Mouse (Mus musculus): Measurements from ENCODE around the gene Zscan29. TPM values are rescaled to one million over a fixed set of nuclear protein-coding genes. Genes with fewer than 3 reads are reported as not detected.

The Zscan29 gene
- total RNA-seq (2014; rRNA removed) (6.5 and 7.2 TPM in 2 replicates), polyA plus RNA-seq (2015; fragmentation: Nextera tagmentation; extraction: Ambion mirVana) (4.5 and 4.8 TPM in 2 replicates)

- H3K4me1 ChIP-seq (ENCODE audit: insufficient read depth, low read length) = peaks cover 13% of the 10 kb centered on the region
- peak within 1 kb of the TSS; percentile 87 for H3K4me2 ChIP-seq (ENCODE audit: low read depth, low read length, poor library complexity, severe bottlenecking)
- peak within 1 kb of the TSS; percentile 75 for H3K9ac ChIP-seq (replicated peaks; ENCODE audit: low read length, poor library complexity, severe bottlenecking)
- peak; percentile 32 for TF ChIP-seq CTCF (IDR thresholded peaks at IDR 0.05)
- H3K27ac ChIP-seq (ENCODE audit: low read depth, low read length) = peak within 1 kb of the TSS; percentile 71
- ATAC-seq (ENCODE audit: low FRiP score) (peak; percentile 94), DNase-seq (ENCODE audit: low spot score) (peak; percentile 93)
- no peaks in the 10 kb centered on the region for H3K27me3 ChIP-seq (ENCODE audit: insufficient read depth, low read length)
- WGBS = under 1% methylated on average over 62 of the region's 66 CpGs
- peaks cover 13% of the 10 kb centered on the region; the same call in 1 of the 2 replicates for H3K36me3 ChIP-seq (ENCODE audit: insufficient read depth, low read length)
- H3K4me3 ChIP-seq (ENCODE audit: low read depth, low read length) = peak within 1 kb of the TSS; percentile 79
- H3K9me3 ChIP-seq (ENCODE audit: low read length) = no peaks in the 10 kb centered on the region
Observed at GRCm38 (mm10) chr2:121170980-121171742, at the start of gene Zscan29. Gene Zscan29, minus strand, starts transcription at chr2:121171125.

GRCm38 (mm10) chr2:121219994-121220393 lies 49.1 kb upstream of the Zscan29 start:
- DNase-seq (ENCODE audit: low spot score) (no peak), ATAC-seq (ENCODE audit: low FRiP score) (no peak)
- Histone ChIP-seq H3K36me3 (ENCODE audit: insufficient read depth, low read length) (peaks cover 37% of the 10 kb centered on the region), H3K4me1 (ENCODE audit: insufficient read depth, low read length) (no peaks in the 10 kb centered on the region), H3K4me3 (ENCODE audit: low read depth, low read length) (no peak overlapping the region), H3K9ac (replicated peaks; ENCODE audit: low read length, poor library complexity, severe bottlenecking) (no peak overlapping the region), H3K27me3 (ENCODE audit: insufficient read depth, low read length) (no peaks in the 10 kb centered on the region), H3K27ac (ENCODE audit: low read depth, low read length) (no peak overlapping the region), H3K4me2 (ENCODE audit: low read depth, low read length, poor library complexity, severe bottlenecking) (no peak overlapping the region), H3K9me3 (ENCODE audit: low read length) (no peaks in the 10 kb centered on the region)
- TF ChIP-seq CTCF (IDR thresholded peaks at IDR 0.05) = no peak

- peaks cover 44% of the 10 kb centered on the region for H3K36me3 ChIP-seq (ENCODE audit: insufficient read depth, low read length)
- no peak for ATAC-seq (ENCODE audit: low FRiP score)
Observed at GRCm38 (mm10) chr2:121219177-121219576, 48.3 kb upstream of the Zscan29 start.

GRCm38 (mm10) chr2:121214491-121214890 lies 43.6 kb upstream of the Zscan29 start:
- ATAC-seq (ENCODE audit: low FRiP score) (no peak), DNase-seq (ENCODE audit: low spot score) (no peak)
- Histone ChIP-seq H3K27me3 (ENCODE audit: insufficient read depth, low read length) (no peaks in the 10 kb centered on the region), H3K4me1 (ENCODE audit: insufficient read depth, low read length) (no peaks in the 10 kb centered on the region), H3K36me3 (ENCODE audit: insufficient read depth, low read length) (peaks cover 57% of the 10 kb centered on the region), H3K27ac (ENCODE audit: low read depth, low read length) (no peak overlapping the region), H3K9ac (replicated peaks; ENCODE audit: low read length, poor library complexity, severe bottlenecking) (no peak overlapping the region), H3K9me3 (ENCODE audit: low read length) (no peaks in the 10 kb centered on the region), H3K4me3 (ENCODE audit: low read depth, low read length) (no peak overlapping the region), H3K4me2 (ENCODE audit: low read depth, low read length, poor library complexity, severe bottlenecking) (no peak overlapping the region)
- no peak for TF ChIP-seq CTCF (IDR thresholded peaks at IDR 0.05)
- WGBS = 78% methylated on average over 3 of the region's 3 CpGs

More at GRCm38 (mm10) chr2:121219177-121219576, 48.3 kb upstream of the Zscan29 start:
- H3K4me1 ChIP-seq (ENCODE audit: insufficient read depth, low read length) = no peaks in the 10 kb centered on the region
- no peaks in the 10 kb centered on the region for H3K9me3 ChIP-seq (ENCODE audit: low read length)
- TF ChIP-seq CTCF (IDR thresholded peaks at IDR 0.05) = no peak
- H3K4me3 ChIP-seq (ENCODE audit: low read depth, low read length) = no peak overlapping the region
- no peaks in the 10 kb centered on the region for H3K27me3 ChIP-seq (ENCODE audit: insufficient read depth, low read length)
- DNase-seq (ENCODE audit: low spot score) = no peak
- H3K9ac ChIP-seq (replicated peaks; ENCODE audit: low read length, poor library complexity, severe bottlenecking) = no peak overlapping the region
- no peak overlapping the region for H3K4me2 ChIP-seq (ENCODE audit: low read depth, low read length, poor library complexity, severe bottlenecking)
- no peak overlapping the region for H3K27ac ChIP-seq (ENCODE audit: low read depth, low read length)

- Histone ChIP-seq H3K4me3 (ENCODE audit: low read depth, low read length) (no peak overlapping the region), H3K27me3 (ENCODE audit: insufficient read depth, low read length) (no peaks in the 10 kb centered on the region), H3K9ac (replicated peaks; ENCODE audit: low read length, poor library complexity, severe bottlenecking) (no peak overlapping the region), H3K9me3 (ENCODE audit: low read length) (no peaks in the 10 kb centered on the region), H3K4me2 (ENCODE audit: low read depth, low read length, poor library complexity, severe bottlenecking) (no peak overlapping the region), H3K27ac (ENCODE audit: low read depth, low read length) (no peak overlapping the region), H3K4me1 (ENCODE audit: insufficient read depth, low read length) (no peaks in the 10 kb centered on the region), H3K36me3 (ENCODE audit: insufficient read depth, low read length) (peaks cover 87% of the 10 kb centered on the region)
- WGBS = 89% methylated on average over 3 of the region's 3 CpGs
- ATAC-seq (ENCODE audit: low FRiP score) (no peak), DNase-seq (ENCODE audit: low spot score) (no peak)
- no peak for TF ChIP-seq CTCF (IDR thresholded peaks at IDR 0.05)
Observed at GRCm38 (mm10) chr2:121206541-121206940, 35.6 kb upstream of the Zscan29 start.

GRCm38 (mm10) chr2:121204276-121204675 lies 33.4 kb upstream of the Zscan29 start:
- no peak overlapping the region for H3K4me3 ChIP-seq (ENCODE audit: low read depth, low read length)
- 94% methylated on average over 17 of the region's 17 CpGs for WGBS
- no peak for ATAC-seq (ENCODE audit: low FRiP score)
- no peak overlapping the region for H3K4me2 ChIP-seq (ENCODE audit: low read depth, low read length, poor library complexity, severe bottlenecking)
- no peak for TF ChIP-seq CTCF (IDR thresholded peaks at IDR 0.05)
- H3K27ac ChIP-seq (ENCODE audit: low read depth, low read length) = no peak overlapping the region
- no peaks in the 10 kb centered on the region for H3K27me3 ChIP-seq (ENCODE audit: insufficient read depth, low read length)
- H3K36me3 ChIP-seq (ENCODE audit: insufficient read depth, low read length) = peaks cover 80% of the 10 kb centered on the region
- DNase-seq (ENCODE audit: low spot score) = no peak
- H3K4me1 ChIP-seq (ENCODE audit: insufficient read depth, low read length) = no peaks in the 10 kb centered on the region
- H3K9me3 ChIP-seq (ENCODE audit: low read length) = no peaks in the 10 kb centered on the region
- H3K9ac ChIP-seq (replicated peaks; ENCODE audit: low read length, poor library complexity, severe bottlenecking) = no peak overlapping the region

Measured in midbrain, postnatal 0 days (tissue).